Mouse (Mus musculus) stomach, embryonic 15.5 days (tissue): ENCODE measurements around the gene Dytn. TPM values are rescaled to one million over a fixed set of nuclear protein-coding genes. Genes with fewer than 3 reads are reported as not detected.

Experiments used
- ATAC-seq: fragments of 200-750 bp; cut with Nextera tagmentation; 2 replicates; pipeline ENCODE4 v1.8.0; 2017; ENCODE audit warnings: low read depth, moderate number of reproducible peaks, moderate TSS enrichment; ENCODE audit not compliant: insufficient read depth, low FRiP score
- H3K27ac ChIP-seq: fragments of 300-500 bp; sonication (generic); 2 replicates; pipeline ENCODE4 v1.5.1; 2015; ENCODE audit warnings: mild to moderate bottlenecking, inconsistent platforms
- H3K27me3 ChIP-seq: fragments of 300-500 bp; sonication (generic); replicated peaks from 2 replicates; pipeline ENCODE4 v1.6.1; 2015; ENCODE audit warnings: inconsistent platforms
- H3K36me3 ChIP-seq: fragments of 300-500 bp; sonication (generic); 2 replicates; pipeline ENCODE4 v1.6.1; 2015; ENCODE audit warnings: inconsistent platforms
- H3K4me1 ChIP-seq: fragments of 300-500 bp; sonication (generic); 2 replicates; pipeline ENCODE4 v1.6.1; 2015; ENCODE audit warnings: inconsistent platforms
- H3K4me2 ChIP-seq: fragments of 300-500 bp; sonication (generic); 2 replicates; pipeline ENCODE4 v1.6.1; 2015; ENCODE audit warnings: mild to moderate bottlenecking, inconsistent platforms
- H3K4me3 ChIP-seq: fragments of 300-500 bp; sonication (generic); replicated peaks from 2 replicates; pipeline ENCODE4 v1.5.1; 2015; ENCODE audit warnings: inconsistent platforms
- H3K9ac ChIP-seq: fragments of 300-500 bp; sonication (generic); 2 replicates; pipeline ENCODE4 v1.6.1; 2015; ENCODE audit warnings: inconsistent platforms
- H3K9me3 ChIP-seq: fragments of 300-500 bp; sonication (generic); 2 replicates; pipeline ENCODE4 v1.6.1; 2016; ENCODE audit warnings: inconsistent platforms
- WGBS: fragments of 180-500 bp; shearing (Covaris S2); methylation state at CpG from one replicate; pipeline ENCODE4 v1.1.7; 2015; 5-methylcytosine and 5-hydroxymethylcytosine counted together
- polyA plus RNA-seq: library from polyadenylated mRNA; unstranded; fragments of >200 nt; fragmentation: Nextera tagmentation; extraction: Ambion mirVana; gene quantifications from 2 replicates; pipeline ENCODE4 v1.2.1, GENCODE M21; 2015

The Dytn gene
- not detected in 2 replicates for polyA plus RNA-seq

DNA sequence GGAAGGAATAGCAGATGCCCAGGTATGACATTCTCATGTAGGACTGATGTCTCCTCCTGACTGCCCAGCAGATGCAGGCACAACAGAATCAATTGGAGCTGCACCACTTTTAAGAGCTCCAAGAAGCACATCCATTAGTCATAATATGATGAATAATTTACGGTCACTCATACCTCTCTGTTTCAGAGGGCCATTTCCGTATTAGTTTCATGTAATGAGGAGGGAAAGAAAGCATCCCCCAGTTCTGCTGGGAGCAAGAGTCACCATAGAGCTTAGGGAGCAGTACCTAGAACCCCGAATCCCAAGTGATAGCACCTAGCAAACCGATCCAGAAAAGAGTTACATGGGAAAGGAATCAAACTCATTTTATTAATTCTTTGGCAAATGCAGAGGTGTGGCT is at the start of gene Dytn:
Gene Dytn (minus strand): TSS at position 101 of the 400 bp plus-strand sequence.
- 82% methylated on average over 4 of the region's 4 CpGs for WGBS
- Histone ChIP-seq H3K4me3 (no peak within 1 kb of the TSS), H3K36me3 (no peaks in the 10 kb centered on the region), H3K27ac (no peak within 1 kb of the TSS), H3K9ac (no peak within 1 kb of the TSS), H3K4me2 (no peak within 1 kb of the TSS), H3K4me1 (no peaks in the 10 kb centered on the region), H3K9me3 (no peaks in the 10 kb centered on the region), H3K27me3 (no peaks in the 10 kb centered on the region)
- no peak for ATAC-seq

GRCm38 (mm10) chr1:63730240-63730771 is 43.6 kb upstream of the Dytn start, which contains the start of the genes Mdh1b and Fastkd2:
TSS of gene Mdh1b (minus strand) at chr1:63730318.
TSS of gene Fastkd2 (plus strand) at chr1:63730614.
- peak within 1 kb of the TSS; percentile 64; the same call in 1 of the 2 replicates for H3K9ac ChIP-seq
- peak within 1 kb of the TSS; percentile 61 for H3K4me2 ChIP-seq
- peaks cover 4% of the 10 kb centered on the region; the same call in 1 of the 2 replicates for H3K4me1 ChIP-seq
- WGBS: under 1% methylated on average over 31 of the region's 31 CpGs
- H3K27ac ChIP-seq: no peak within 1 kb of the TSS
- peak within 1 kb of the TSS; percentile 71 for H3K4me3 ChIP-seq
- no peaks in the 10 kb centered on the region for H3K27me3 ChIP-seq
- no peaks in the 10 kb centered on the region for H3K36me3 ChIP-seq
- ATAC-seq: peak; percentile 91
- no peaks in the 10 kb centered on the region for H3K9me3 ChIP-seq

DNA sequence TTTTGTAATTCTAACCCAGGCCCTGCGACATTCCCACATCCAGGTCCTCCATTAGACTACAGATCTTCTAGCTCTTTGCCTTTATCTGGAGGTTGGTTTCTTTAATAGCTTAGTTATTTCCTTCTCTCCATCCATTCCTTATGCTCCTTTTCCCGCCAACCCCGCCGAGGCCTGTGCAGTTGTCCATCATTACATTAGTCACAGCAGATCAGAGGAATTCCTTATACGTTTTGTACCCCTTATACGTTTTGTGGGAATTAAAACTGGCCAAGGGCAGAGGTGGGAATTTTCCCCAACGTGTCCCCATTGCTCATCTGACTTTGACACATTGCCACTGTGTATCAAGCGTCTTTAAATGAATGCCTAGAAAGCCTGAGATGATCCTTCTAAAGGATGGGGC is 43.1 kb upstream of the Dytn start:
- WGBS: 47% methylated on average over 8 of the region's 8 CpGs
- Histone ChIP-seq H3K4me1 (peaks cover 4% of the 10 kb centered on the region; the same call in 1 of the 2 replicates), H3K4me3 (peak overlapping the region; percentile 71), H3K27ac (no peak overlapping the region), H3K9me3 (no peaks in the 10 kb centered on the region), H3K4me2 (peak overlapping the region; percentile 61), H3K27me3 (no peaks in the 10 kb centered on the region), H3K9ac (no peak overlapping the region), H3K36me3 (no peaks in the 10 kb centered on the region)
- ATAC-seq: no peak

- H3K4me2 ChIP-seq: no peak overlapping the region
- H3K9ac ChIP-seq: no peak overlapping the region
- 80% methylated on average over 7 of the region's 7 CpGs for WGBS
- no peaks in the 10 kb centered on the region for H3K27me3 ChIP-seq
- H3K9me3 ChIP-seq: no peaks in the 10 kb centered on the region
- no peak overlapping the region for H3K27ac ChIP-seq
- H3K4me1 ChIP-seq: no peaks in the 10 kb centered on the region
- no peaks in the 10 kb centered on the region for H3K36me3 ChIP-seq
- H3K4me3 ChIP-seq: no peak overlapping the region
- ATAC-seq: no peak
Observed at GRCm38 (mm10) chr1:63720161-63720560, 33.4 kb upstream of the Dytn start.

- H3K4me3 ChIP-seq: no peak overlapping the region
- WGBS: 62% methylated on average over 3 of the region's 3 CpGs
- no peaks in the 10 kb centered on the region for H3K4me1 ChIP-seq
- H3K4me2 ChIP-seq: no peak overlapping the region
- no peaks in the 10 kb centered on the region for H3K36me3 ChIP-seq
- no peaks in the 10 kb centered on the region for H3K9me3 ChIP-seq
- no peak overlapping the region for H3K9ac ChIP-seq
- H3K27me3 ChIP-seq: no peaks in the 10 kb centered on the region
- H3K27ac ChIP-seq: no peak overlapping the region
- no peak for ATAC-seq
Observed at GRCm38 (mm10) chr1:63708876-63709275, 22.1 kb upstream of the Dytn start.

- H3K4me1 ChIP-seq: no peaks in the 10 kb centered on the region
- no peak overlapping the region for H3K9ac ChIP-seq
- no peak overlapping the region for H3K27ac ChIP-seq
- H3K27me3 ChIP-seq: no peaks in the 10 kb centered on the region
- H3K36me3 ChIP-seq: no peaks in the 10 kb centered on the region
- no peak overlapping the region for H3K4me3 ChIP-seq
- H3K9me3 ChIP-seq: no peaks in the 10 kb centered on the region
- ATAC-seq: no peak; the same call in 1 of the 2 replicates
- H3K4me2 ChIP-seq: no peak overlapping the region
- WGBS: 73% methylated on average over 5 of the region's 5 CpGs
Observed at GRCm38 (mm10) chr1:63705733-63706132, 19.0 kb upstream of the Dytn start.

GRCm38 (mm10) chr1:63696861-63697260 is 10.1 kb upstream of the Dytn start:
- no peak overlapping the region for H3K9ac ChIP-seq
- no peaks in the 10 kb centered on the region for H3K27me3 ChIP-seq
- no peak overlapping the region for H3K4me2 ChIP-seq
- H3K27ac ChIP-seq: no peak overlapping the region
- no peaks in the 10 kb centered on the region for H3K36me3 ChIP-seq
- no peak overlapping the region for H3K4me3 ChIP-seq
- no peaks in the 10 kb centered on the region for H3K4me1 ChIP-seq
- 80% methylated on average over 3 of the region's 3 CpGs for WGBS
- H3K9me3 ChIP-seq: no peaks in the 10 kb centered on the region
- ATAC-seq: no peak

DNA sequence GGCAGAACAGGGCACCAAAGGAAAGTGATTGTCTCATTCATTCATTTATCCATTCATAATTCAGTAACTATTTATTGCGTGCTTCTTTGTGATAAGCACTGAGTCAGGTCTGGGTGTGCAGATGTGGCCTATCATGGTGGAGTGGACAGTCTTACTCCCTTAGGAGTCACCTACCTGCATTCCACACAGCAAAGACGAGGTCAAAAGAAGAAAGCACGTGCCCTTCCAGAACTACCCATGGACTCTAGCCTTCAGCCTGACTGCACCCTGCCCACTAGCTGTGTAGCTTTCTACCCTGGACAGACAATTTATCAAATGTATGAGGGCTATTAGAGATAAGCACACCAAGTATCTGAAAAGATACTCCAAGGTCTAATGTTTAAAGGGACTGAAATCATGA is 10.8 kb downstream of the Dytn start:
- Histone ChIP-seq H3K9me3 (no peaks in the 10 kb centered on the region), H3K9ac (no peak overlapping the region), H3K4me1 (no peaks in the 10 kb centered on the region), H3K4me2 (no peak overlapping the region), H3K36me3 (no peaks in the 10 kb centered on the region), H3K4me3 (no peak overlapping the region), H3K27ac (no peak overlapping the region), H3K27me3 (no peaks in the 10 kb centered on the region)
- WGBS: 73% methylated on average over 3 of the region's 3 CpGs
- ATAC-seq: no peak

GRCm38 (mm10) chr1:63668852-63669160 is 17.9 kb downstream of the Dytn start:
- Histone ChIP-seq H3K4me1 (no peaks in the 10 kb centered on the region), H3K9me3 (no peaks in the 10 kb centered on the region)
- 11% methylated on average over 3 of the region's 3 CpGs for WGBS

GRCm38 (mm10) chr1:63667949-63668851 is 18.5 kb downstream of the Dytn start:
- Histone ChIP-seq H3K9me3 (no peaks in the 10 kb centered on the region), H3K27ac (no peak overlapping the region), H3K36me3 (no peaks in the 10 kb centered on the region), H3K4me1 (no peaks in the 10 kb centered on the region), H3K9ac (no peak overlapping the region), H3K4me2 (no peak overlapping the region), H3K27me3 (no peaks in the 10 kb centered on the region), H3K4me3 (no peak overlapping the region)
- no peak for ATAC-seq
- WGBS: 26% methylated on average over 13 of the region's 13 CpGs

More at GRCm38 (mm10) chr1:63668852-63669160, 17.9 kb downstream of the Dytn start:
- Histone ChIP-seq H3K27me3 (no peaks in the 10 kb centered on the region), H3K36me3 (no peaks in the 10 kb centered on the region), H3K4me3 (no peak overlapping the region), H3K27ac (no peak overlapping the region), H3K9ac (no peak overlapping the region), H3K4me2 (no peak overlapping the region)
- no peak for ATAC-seq

- Histone ChIP-seq H3K27me3 (no peaks in the 10 kb centered on the region), H3K9ac (no peak overlapping the region), H3K4me1 (no peaks in the 10 kb centered on the region), H3K4me3 (no peak overlapping the region), H3K27ac (no peak overlapping the region), H3K36me3 (no peaks in the 10 kb centered on the region), H3K4me2 (no peak overlapping the region), H3K9me3 (no peaks in the 10 kb centered on the region)
- WGBS: 42% methylated on average over 9 of the region's 9 CpGs
- no peak for ATAC-seq
Observed at GRCm38 (mm10) chr1:63667201-63667948, 19.4 kb downstream of the Dytn start.

GRCm38 (mm10) chr1:63666089-63666488 is 20.6 kb downstream of the Dytn start:
- no peak overlapping the region for H3K27ac ChIP-seq
- H3K4me2 ChIP-seq: no peak overlapping the region
- WGBS: 80% methylated on average over 2 of the region's 2 CpGs
- no peaks in the 10 kb centered on the region for H3K36me3 ChIP-seq
- no peak overlapping the region for H3K4me3 ChIP-seq
- no peak overlapping the region for H3K9ac ChIP-seq
- H3K27me3 ChIP-seq: no peaks in the 10 kb centered on the region
- H3K4me1 ChIP-seq: no peaks in the 10 kb centered on the region
- H3K9me3 ChIP-seq: no peaks in the 10 kb centered on the region
- no peak for ATAC-seq
